Comparison of ENCODE assay signal across 23 mouse cellular contexts in the genomic region with DNA sequence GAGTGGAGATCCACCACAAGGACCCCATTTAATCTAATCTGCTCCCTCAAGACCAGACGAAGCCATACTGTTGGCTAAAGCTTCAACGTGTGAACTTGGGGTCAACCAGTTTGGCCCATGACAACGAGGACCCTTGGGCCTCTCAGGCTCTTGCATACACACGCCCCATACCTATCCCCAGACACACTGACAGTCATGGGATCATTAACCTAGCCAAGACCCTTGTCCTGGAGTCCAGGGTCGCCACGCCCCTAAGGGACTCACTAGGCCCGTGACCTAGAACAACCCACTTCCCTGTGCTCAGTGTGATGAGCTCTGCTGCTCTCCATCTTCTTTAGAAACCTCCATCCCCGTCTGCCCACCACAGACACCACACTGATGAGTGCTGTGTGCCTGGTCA. TPM values are rescaled to one million over a fixed set of nuclear protein-coding genes. Genes with fewer than 3 reads are reported as not detected.
"Had no signal": no experiment of that assay in that cellular context is flagged by ENCODE, and none has a peak within 500 bp of the region (broad histone marks: within the 10 kb centered on the region; RNA-seq: fewer than 3 reads in every experiment).

No protein-coding gene starts in this region.

- H3K9me3 ChIP-seq: midbrain, embryonic 12.5 days; neural tube, embryonic 13.5 days; neural tube, embryonic 15.5 days had no signal

- H3K4me2 ChIP-seq: lung, embryonic 14.5 days; midbrain, embryonic 12.5 days; neural tube, embryonic 13.5 days; neural tube, embryonic 15.5 days had no signal

- H3K27ac ChIP-seq: midbrain, embryonic 10.5 days; midbrain, embryonic 12.5 days; neural tube, embryonic 13.5 days; neural tube, embryonic 15.5 days had no signal

- H3K27me3 ChIP-seq: neural tube, embryonic 13.5 days; neural tube, embryonic 15.5 days had no signal

- ATAC-seq: midbrain, embryonic 16.5 days had no signal

- H3K9ac ChIP-seq: lung, embryonic 14.5 days; midbrain, embryonic 12.5 days; neural tube, embryonic 13.5 days; neural tube, embryonic 15.5 days had no signal

- H3K4me3 ChIP-seq: midbrain, embryonic 10.5 days; midbrain, embryonic 12.5 days; myocyte; neural tube, embryonic 13.5 days; neural tube, embryonic 15.5 days had no signal

- DNase-seq: lung, adult 18-20 months; lung, embryonic 14.5 days; lung, postnatal 10 days; lung, postnatal 4 days; midbrain, embryonic 14.5 days; retina, postnatal 1 day; right cerebral cortex, adult 18-20 months; right cerebral cortex, postnatal 25 days; right cerebral cortex, postnatal 4 days; spleen, adult 18-20 months; thymus, adult 18-20 months; thymus, postnatal 25 days; thymus, postnatal 4 days had no signal

RNA-seq across cellular contexts. Expression of a gene that starts 46.6 kb away (rescaled TPM):
- polyA plus RNA-seq: lung, embryonic 16.5 days; myocyte; stomach, embryonic 14.5 days; stomach, embryonic 16.5 days; urinary bladder, adult 2 months had no signal
